Mouse (Mus musculus): ENCODE data around the gene Trip6. TPM values are rescaled to one million over a fixed set of nuclear protein-coding genes. Genes with fewer than 3 reads are reported as not detected.

The Trip6 gene
- polyA plus RNA-seq, 1 experiment from 2014 or later: 62.2 TPM

DNA sequence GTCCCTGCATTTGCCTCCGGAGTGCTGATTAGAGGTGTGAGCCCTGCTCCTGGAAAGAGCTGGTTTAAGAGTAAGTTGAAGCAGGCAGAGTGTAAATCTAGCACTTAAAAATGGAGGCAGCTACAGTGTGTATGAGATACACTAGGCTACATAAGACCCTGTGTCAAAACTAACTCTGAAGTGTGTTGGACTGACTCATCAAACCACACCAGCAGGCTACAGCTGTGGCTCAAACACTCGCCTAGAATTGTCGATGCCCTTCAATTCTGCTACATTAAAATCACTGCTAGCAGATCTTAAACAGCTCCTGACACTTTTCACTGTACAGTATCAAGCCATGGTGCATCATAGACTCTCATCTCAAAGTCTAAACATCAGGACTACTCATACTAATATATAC lies 10.0 kb downstream of the Trip6 start:
- Histone ChIP-seq H3K27me3 (ENCODE audit: insufficient read depth, poor library complexity, severe bottlenecking) (no peaks in the 10 kb centered on the region), H3K4me3 (0 out of 2 replicates have a peak overlapping the region, but pooled peaks have one; percentile 12), H3K4me1 (peaks cover 31% of the 10 kb centered on the region), H3K9me3 (no peaks in the 10 kb centered on the region), H3K27ac (0 out of 2 replicates have a peak overlapping the region, but pooled peaks have one; percentile 32), H3K36me3 (peaks cover 77% of the 10 kb centered on the region)
- 71% methylated on average over 3 of the region's 3 CpGs for WGBS
- DNase-seq (ENCODE audit: low spot score): no peak

DNA sequence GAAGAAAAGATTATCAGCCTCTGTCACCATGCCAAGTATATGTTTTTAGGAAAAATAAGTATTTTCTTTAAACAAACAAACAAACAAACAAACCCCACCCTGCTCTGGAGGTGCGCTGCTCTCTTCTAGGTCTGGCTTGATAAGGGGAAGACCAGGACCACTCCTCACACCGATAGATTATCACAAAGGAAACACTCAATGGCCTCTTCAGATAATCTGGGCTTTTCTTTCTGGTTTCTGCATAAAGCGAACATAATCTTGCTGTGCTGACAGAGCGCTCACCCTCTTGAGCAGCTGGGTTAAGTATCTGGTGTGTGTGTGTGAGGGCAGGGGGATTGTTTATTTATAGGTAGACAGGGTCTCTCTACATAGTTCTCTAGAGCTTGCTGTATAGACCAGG lies 10.6 kb downstream of the Trip6 start:
- 28% methylated on average over 4 of the region's 4 CpGs for WGBS
- H3K27ac ChIP-seq: no peak overlapping the region
- peaks cover 31% of the 10 kb centered on the region for H3K4me1 ChIP-seq

DNA sequence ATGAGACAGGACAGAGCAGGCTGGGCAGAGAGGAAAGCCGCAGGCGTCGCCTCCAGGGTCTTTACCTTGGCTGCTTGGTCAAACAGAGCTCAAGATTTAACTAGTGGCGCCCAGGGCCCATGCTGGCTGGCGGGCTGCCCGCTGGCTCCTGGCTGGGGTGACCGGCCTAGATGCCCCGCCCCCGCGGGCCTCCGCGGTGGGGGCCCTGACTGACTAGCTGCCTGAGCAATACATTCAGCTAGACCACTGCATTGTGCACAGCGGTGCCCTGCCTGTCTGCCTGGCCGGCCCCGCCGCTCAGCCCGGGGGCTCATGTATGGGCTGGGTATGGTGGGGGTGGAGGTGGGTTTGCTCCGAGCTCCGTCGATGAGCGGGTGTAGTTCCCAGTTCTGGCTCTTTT lies 13.0 kb downstream of the Trip6 start:
- Histone ChIP-seq H3K36me3 (peaks cover 98% of the 10 kb centered on the region), H3K4me3 (no peak overlapping the region; the same call in 1 of the 2 replicates), H3K4me1 (peaks cover 29% of the 10 kb centered on the region), H3K9me3 (no peaks in the 10 kb centered on the region), H3K27ac (no peak overlapping the region), H3K27me3 (ENCODE audit: insufficient read depth, poor library complexity, severe bottlenecking) (no peaks in the 10 kb centered on the region)
- 88% methylated on average over 21 of the region's 21 CpGs for WGBS
- DNase-seq (ENCODE audit: low spot score): no peak

More for the DNA sequence above, 10.6 kb downstream of the Trip6 start:
- H3K27me3 ChIP-seq (ENCODE audit: insufficient read depth, poor library complexity, severe bottlenecking): no peaks in the 10 kb centered on the region
- peaks cover 77% of the 10 kb centered on the region for H3K36me3 ChIP-seq
- no peak for DNase-seq (ENCODE audit: low spot score)
- H3K4me3 ChIP-seq: no peak overlapping the region
- H3K9me3 ChIP-seq: no peaks in the 10 kb centered on the region

DNA sequence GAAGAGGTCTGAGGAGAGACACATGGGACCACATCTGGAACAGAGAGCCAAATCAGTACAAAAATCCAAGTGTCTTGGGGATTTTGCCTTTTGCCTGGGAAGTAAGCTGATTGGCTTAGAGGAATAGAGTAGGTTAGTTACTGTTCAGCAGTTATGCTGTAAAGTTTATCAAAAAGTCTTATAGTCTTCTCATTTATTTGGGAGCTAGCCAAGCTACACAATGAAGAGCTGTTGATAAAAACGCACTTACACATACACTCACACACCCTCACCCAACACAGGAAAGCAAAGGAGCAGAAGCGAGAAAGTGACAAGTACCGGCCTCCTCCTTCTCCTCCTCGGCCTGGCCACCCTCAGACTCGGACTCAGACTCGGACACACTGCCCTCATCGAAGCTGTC lies 15.0 kb downstream of the Trip6 start:
- Histone ChIP-seq H3K9me3 (no peaks in the 10 kb centered on the region), H3K27ac (no peak overlapping the region), H3K4me1 (peaks cover 26% of the 10 kb centered on the region), H3K4me3 (no peak overlapping the region), H3K27me3 (ENCODE audit: insufficient read depth, poor library complexity, severe bottlenecking) (no peaks in the 10 kb centered on the region), H3K36me3 (peaks cover 92% of the 10 kb centered on the region)
- no peak for DNase-seq (ENCODE audit: low spot score)
- WGBS: 81% methylated on average over 7 of the region's 7 CpGs

DNA sequence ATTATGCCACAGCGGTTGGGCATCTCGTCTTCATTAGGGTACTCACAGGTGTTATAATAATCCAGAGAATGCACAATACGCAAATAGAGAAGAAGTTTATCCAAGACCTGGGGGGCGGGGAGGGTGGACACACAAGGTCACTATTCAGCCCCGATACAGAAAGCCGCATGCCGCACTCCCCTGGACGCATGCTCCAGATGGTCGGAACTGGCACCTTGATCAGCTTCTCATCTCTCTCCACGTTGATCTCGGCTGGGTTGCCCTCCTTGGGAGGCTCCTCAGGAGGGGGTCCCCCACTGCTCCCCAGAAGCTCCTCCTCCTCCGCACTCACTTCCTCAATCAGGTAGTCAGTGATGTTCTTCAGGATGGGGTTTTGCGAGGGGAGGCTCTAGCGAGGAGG lies 17.1 kb downstream of the Trip6 start:
- Histone ChIP-seq H3K4me3 (no peak overlapping the region), H3K27me3 (ENCODE audit: insufficient read depth, poor library complexity, severe bottlenecking) (peaks cover 9% of the 10 kb centered on the region), H3K36me3 (peaks cover 72% of the 10 kb centered on the region), H3K27ac (no peak overlapping the region), H3K9me3 (no peaks in the 10 kb centered on the region), H3K4me1 (peaks cover 31% of the 10 kb centered on the region)
- no peak for DNase-seq (ENCODE audit: low spot score)
- WGBS: 92% methylated on average over 14 of the region's 14 CpGs

DNA sequence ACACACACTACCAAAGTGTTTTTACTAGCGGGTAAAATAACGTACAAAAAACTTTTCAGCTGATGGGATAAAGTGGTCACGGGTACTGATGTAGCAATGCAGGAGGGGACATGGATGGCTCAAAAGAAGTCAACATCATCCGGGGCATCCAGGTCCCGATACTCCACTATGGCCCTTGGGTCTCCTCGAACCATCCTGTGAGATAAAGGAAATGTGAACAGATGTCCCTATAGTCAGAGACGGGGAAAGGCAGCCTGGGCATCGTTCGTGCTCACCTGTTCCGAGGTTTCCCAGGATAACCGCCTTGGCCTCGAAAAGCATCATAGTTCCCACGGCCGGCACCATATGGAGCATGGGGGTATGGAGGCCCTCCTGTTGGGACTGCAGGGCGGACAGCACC lies 18.5 kb downstream of the Trip6 start:
- no peak for DNase-seq (ENCODE audit: low spot score)
- peak overlapping the region; percentile 74; the same call in 1 of the 2 replicates for H3K4me3 ChIP-seq
- peaks cover 35% of the 10 kb centered on the region for H3K4me1 ChIP-seq
- no peaks in the 10 kb centered on the region for H3K9me3 ChIP-seq
- peaks cover 58% of the 10 kb centered on the region for H3K36me3 ChIP-seq
- peaks cover 22% of the 10 kb centered on the region for H3K27me3 ChIP-seq (ENCODE audit: insufficient read depth, poor library complexity, severe bottlenecking)
- H3K27ac ChIP-seq: no peak overlapping the region
- 91% methylated on average over 15 of the region's 15 CpGs for WGBS

DNA sequence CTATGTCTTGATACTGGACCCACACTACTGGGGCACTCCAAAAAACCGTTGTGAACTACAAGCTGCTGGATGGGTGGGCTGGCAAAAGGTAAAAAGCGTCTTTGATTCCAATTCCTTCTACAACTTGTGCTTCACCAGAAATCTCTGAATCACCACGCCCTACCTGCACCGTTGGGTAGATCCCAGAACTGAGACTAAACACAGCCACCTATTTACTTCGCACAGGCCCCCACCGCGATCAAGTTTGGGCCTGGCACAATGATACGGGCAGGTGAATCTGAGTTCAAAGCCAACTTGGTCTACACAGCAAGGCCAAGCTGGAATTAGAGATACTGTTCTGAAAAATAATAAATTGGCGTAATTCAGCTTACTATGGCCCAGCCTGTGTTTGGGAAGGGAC lies 18.9 kb downstream of the Trip6 start:
- Histone ChIP-seq H3K9me3 (no peaks in the 10 kb centered on the region), H3K27ac (peak overlapping the region; percentile 94), H3K36me3 (peaks cover 54% of the 10 kb centered on the region), H3K27me3 (ENCODE audit: insufficient read depth, poor library complexity, severe bottlenecking) (peaks cover 26% of the 10 kb centered on the region), H3K4me3 (peak overlapping the region; percentile 74), H3K4me1 (peaks cover 37% of the 10 kb centered on the region)
- no peak for DNase-seq (ENCODE audit: low spot score)
- 77% methylated on average over 9 of the region's 9 CpGs for WGBS

DNA sequence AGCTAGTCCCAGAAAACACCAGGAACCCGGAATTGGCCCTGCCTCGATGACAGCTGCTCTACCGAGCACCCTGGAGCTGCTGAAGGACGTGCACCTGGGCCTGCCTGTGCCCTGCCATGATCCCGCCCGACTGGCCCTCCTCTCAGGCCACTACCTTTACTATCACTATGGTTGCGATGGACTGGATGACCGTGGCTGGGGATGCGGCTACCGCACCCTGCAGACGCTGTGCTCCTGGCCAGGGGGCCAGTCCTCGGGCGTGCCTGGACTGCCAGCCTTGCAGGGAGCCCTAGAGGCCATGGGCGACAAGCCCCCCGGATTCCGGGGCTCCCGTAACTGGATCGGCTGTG lies 19.5 kb downstream of the Trip6 start:
- 7% methylated on average over 18 of the region's 18 CpGs for WGBS

DNA sequence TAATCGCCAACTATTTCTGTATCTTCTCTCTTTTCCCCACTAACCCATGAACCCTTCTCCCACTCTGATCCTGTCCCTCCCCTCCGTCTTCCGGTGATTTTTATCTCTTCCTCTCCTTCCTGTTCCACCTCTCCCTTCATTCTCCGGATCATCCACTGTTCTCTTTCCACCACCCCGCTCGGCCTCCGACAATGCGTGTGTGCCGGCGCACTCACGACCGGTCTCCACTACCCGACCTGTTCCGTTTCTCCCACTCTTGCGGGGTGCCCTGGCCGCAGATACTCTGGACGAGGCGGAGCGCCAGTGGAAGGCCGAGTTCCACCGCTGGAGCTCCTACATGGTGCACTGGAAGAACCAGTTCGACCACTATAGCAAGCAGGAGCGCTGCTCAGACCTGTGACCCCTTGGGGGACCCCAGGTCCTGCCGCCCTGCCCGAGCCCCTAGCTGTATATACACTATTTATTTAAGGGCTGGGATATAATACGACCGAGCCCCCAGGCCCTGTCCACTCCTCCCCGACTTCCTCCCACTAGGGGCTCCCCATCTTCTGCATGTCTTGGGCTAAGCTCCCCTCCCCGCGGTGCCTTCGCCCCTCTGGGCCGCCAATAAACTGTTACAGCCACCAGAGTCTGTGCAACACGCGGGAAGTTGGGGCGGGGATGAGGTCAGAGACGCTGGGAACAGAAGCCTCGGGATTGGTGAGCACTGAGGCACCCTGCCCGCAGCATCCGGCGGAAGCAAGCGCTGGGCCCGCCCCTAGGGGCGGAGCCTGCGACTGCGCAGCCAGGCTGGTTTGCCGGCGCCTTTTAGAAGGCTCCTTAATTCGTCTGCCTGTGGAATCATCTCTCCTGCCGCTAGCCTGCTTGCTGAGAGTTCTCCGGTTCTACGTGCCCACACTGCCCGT lies 20.1 kb downstream of the Trip6 start, which contains the start of gene Ufsp1:
Gene Ufsp1 (plus strand): TSS at position 791 of the 905 bp plus-strand sequence.
- WGBS: under 1% methylated on average over 52 of the region's 52 CpGs
- peak; percentile 98 for DNase-seq (ENCODE audit: low spot score)
- Histone ChIP-seq H3K4me3 (peak within 1 kb of the TSS; percentile 74), H3K36me3 (peaks cover 42% of the 10 kb centered on the region), H3K9me3 (no peaks in the 10 kb centered on the region), H3K27me3 (ENCODE audit: insufficient read depth, poor library complexity, severe bottlenecking) (peaks cover 38% of the 10 kb centered on the region), H3K4me1 (peaks cover 47% of the 10 kb centered on the region), H3K27ac (peak within 1 kb of the TSS; percentile 94)

More for the DNA sequence above, 19.5 kb downstream of the Trip6 start:
- H3K9me3 ChIP-seq: no peaks in the 10 kb centered on the region
- peaks cover 32% of the 10 kb centered on the region for H3K27me3 ChIP-seq (ENCODE audit: insufficient read depth, poor library complexity, severe bottlenecking)
- peak overlapping the region; percentile 94 for H3K27ac ChIP-seq
- peaks cover 48% of the 10 kb centered on the region for H3K36me3 ChIP-seq
- peak overlapping the region; percentile 74 for H3K4me3 ChIP-seq
- no peak for DNase-seq (ENCODE audit: low spot score)
- peaks cover 41% of the 10 kb centered on the region for H3K4me1 ChIP-seq

DNA sequence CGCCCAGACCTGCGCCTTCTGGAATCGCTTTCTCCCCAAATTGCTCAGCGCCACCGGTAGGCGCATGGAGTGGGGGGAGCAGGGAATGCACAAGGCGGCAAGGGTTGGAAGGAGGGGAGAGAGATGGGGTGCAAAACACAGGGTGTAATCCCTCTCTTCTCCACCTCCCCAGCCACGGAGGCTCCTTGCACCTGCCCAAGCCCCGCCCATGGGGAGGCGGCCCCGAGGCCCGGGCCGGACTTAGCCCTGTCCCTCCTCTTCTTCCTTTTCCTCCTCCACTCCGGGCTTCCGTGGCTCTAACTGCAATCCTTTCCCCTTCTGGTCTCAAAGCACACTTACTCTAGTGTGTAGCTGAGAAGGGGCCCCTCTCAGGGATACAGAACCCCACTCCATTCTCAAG lies 20.9 kb downstream of the Trip6 start:
- peaks cover 46% of the 10 kb centered on the region for H3K27me3 ChIP-seq (ENCODE audit: insufficient read depth, poor library complexity, severe bottlenecking)
- peak; percentile 92 for DNase-seq (ENCODE audit: low spot score)
- H3K4me1 ChIP-seq: peaks cover 55% of the 10 kb centered on the region
- H3K36me3 ChIP-seq: peaks cover 33% of the 10 kb centered on the region
- H3K4me3 ChIP-seq: peak overlapping the region; percentile 74
- under 1% methylated on average over 15 of the region's 15 CpGs for WGBS
- H3K27ac ChIP-seq: peak overlapping the region; percentile 94
- no peaks in the 10 kb centered on the region for H3K9me3 ChIP-seq

DNA sequence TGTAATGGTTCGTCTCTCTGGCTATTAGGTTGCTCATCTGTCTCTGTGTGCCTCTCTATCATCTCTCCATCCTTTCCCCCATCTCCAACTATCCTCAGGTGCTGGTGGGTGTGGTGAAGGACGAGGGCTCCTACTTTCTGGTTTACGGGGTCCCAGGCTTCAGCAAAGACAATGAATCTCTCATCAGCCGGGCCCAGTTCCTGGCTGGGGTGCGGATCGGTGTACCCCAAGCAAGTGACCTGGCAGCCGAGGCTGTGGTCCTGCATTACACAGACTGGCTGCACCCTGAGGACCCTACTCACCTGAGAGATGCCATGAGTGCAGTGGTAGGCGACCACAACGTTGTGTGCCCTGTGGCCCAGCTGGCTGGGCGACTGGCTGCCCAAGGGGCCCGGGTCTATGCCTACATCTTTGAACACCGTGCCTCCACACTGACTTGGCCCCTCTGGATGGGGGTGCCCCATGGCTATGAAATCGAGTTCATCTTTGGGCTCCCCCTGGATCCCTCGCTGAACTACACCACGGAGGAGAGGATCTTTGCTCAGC lies 22.8 kb downstream of the Trip6 start:
- Histone ChIP-seq H3K4me3 (peak overlapping the region; percentile 64), H3K9me3 (no peaks in the 10 kb centered on the region), H3K4me1 (peaks cover 73% of the 10 kb centered on the region), H3K27me3 (ENCODE audit: insufficient read depth, poor library complexity, severe bottlenecking) (peaks cover 61% of the 10 kb centered on the region), H3K27ac (no peak overlapping the region), H3K36me3 (peaks cover 15% of the 10 kb centered on the region)
- DNase-seq (ENCODE audit: low spot score): no peak
- 74% methylated on average over 15 of the region's 15 CpGs for WGBS

DNA sequence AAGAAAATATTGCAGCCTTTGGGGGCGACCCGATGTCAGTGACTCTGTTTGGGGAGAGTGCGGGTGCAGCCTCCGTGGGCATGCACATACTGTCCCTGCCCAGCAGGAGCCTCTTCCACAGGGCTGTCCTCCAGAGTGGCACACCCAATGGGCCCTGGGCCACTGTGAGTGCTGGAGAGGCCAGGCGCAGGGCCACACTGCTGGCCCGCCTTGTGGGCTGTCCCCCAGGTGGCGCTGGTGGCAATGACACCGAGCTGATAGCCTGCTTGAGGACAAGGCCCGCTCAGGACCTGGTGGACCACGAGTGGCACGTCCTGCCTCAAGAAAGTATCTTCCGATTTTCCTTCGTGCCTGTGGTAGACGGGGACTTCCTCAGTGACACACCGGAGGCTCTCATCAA lies 23.5 kb downstream of the Trip6 start:
- WGBS: 18% methylated on average over 15 of the region's 15 CpGs
- peaks cover 71% of the 10 kb centered on the region for H3K4me1 ChIP-seq

More for the DNA sequence above, 23.5 kb downstream of the Trip6 start:
- Histone ChIP-seq H3K9me3 (no peaks in the 10 kb centered on the region), H3K4me3 (peak overlapping the region; percentile 64), H3K27ac (peak overlapping the region; percentile 59), H3K36me3 (peaks cover 7% of the 10 kb centered on the region), H3K27me3 (ENCODE audit: insufficient read depth, poor library complexity, severe bottlenecking) (peaks cover 61% of the 10 kb centered on the region)
- peak; percentile 92 for DNase-seq (ENCODE audit: low spot score)
